Mouse (Mus musculus): ENCODE data around the gene Ubxn4.

GRCm38 (mm10) chr1:128295717-128296528 is 52.2 kb downstream of the Ubxn4 start:
- TF ChIP-seq GATA1 (IDR thresholded peaks at IDR 0.05; ENCODE audit: borderline replicate concordance, low read length) (no peak), FLI1 (IDR thresholded peaks at IDR 0.05; ENCODE audit: low read length) (no peak)
